Comparison of ENCODE assay signal across 8 mouse cellular contexts in genomic region chr12:71048561-71048960, GRCm38 (mm10). TPM values are rescaled to one million over a fixed set of nuclear protein-coding genes. Genes with fewer than 3 reads are reported as not detected.
A peak's percentile ranks its signal among the peaks of the same experiment; 100 is the strongest.
DNase-seq lines count a peak whose midpoint lies in the region; ATAC-seq lines count a peak whose summit lies in the region.

No protein-coding gene starts in this region.

- ATAC-seq in heart, embryonic 15.5 days (replicated peaks; ENCODE audit: insufficient number of reproducible peaks, insufficient read depth, low FRiP score, low read depth): no peak
- peak; percentile 10 for ATAC-seq in CD4-positive, CD25-positive, alpha-beta regulatory T cell, adult 4 months
- no peak for ATAC-seq in megakaryocyte progenitor cell, adult 5-6 weeks (replicated peaks; ENCODE audit: poor library complexity)

- WGBS in heart, embryonic 15.5 days: 33% methylated on average over 1 of the region's 1 CpGs
- WGBS in forebrain, embryonic 10.5 days: 88% methylated on average over 1 of the region's 1 CpGs
- WGBS in midbrain, embryonic 10.5 days: 96% methylated on average over 1 of the region's 1 CpGs

- peak overlapping the region; percentile 51 for H3K4me2 ChIP-seq in heart, embryonic 15.5 days

- H3K27ac ChIP-seq in heart, embryonic 15.5 days: peak overlapping the region; percentile 71
- peak overlapping the region; percentile 78; the same call in 1 of the 2 replicates for H3K27ac ChIP-seq in forebrain, embryonic 10.5 days
- H3K27ac ChIP-seq in midbrain, embryonic 10.5 days (replicated peaks): peak overlapping the region; percentile 78; the same call in 1 of the 2 replicates

- no peaks in the 10 kb centered on the region for H3K9me3 ChIP-seq in heart, embryonic 15.5 days (replicated peaks)
- H3K9me3 ChIP-seq in forebrain, embryonic 10.5 days: no peaks in the 10 kb centered on the region
- no peaks in the 10 kb centered on the region; the same call in 1 of the 2 replicates for H3K9me3 ChIP-seq in midbrain, embryonic 10.5 days (replicated peaks)

- no peaks in the 10 kb centered on the region for H3K27me3 ChIP-seq in heart, embryonic 15.5 days
- no peaks in the 10 kb centered on the region for H3K27me3 ChIP-seq in forebrain, embryonic 10.5 days (ENCODE audit: poor library complexity, severe bottlenecking)
- H3K27me3 ChIP-seq in midbrain, embryonic 10.5 days (ENCODE audit: low read depth, poor library complexity, severe bottlenecking): no peaks in the 10 kb centered on the region

- DNase-seq in heart, adult 8-10 months (ENCODE audit: low spot score): no peak
- DNase-seq in forebrain, embryonic 10.5 days (ENCODE audit: extremely low spot score, low spot score): no peak
- DNase-seq in midbrain, embryonic 10.5 days (ENCODE audit: low spot score): no peak
- DNase-seq in cerebellum, postnatal 25 days: no peak
- no peak for DNase-seq in ovary, postnatal 14 days (ENCODE audit: low spot score)

- peaks cover 14% of the 10 kb centered on the region for H3K36me3 ChIP-seq in heart, embryonic 15.5 days
- peaks cover 42% of the 10 kb centered on the region for H3K36me3 ChIP-seq in forebrain, embryonic 10.5 days (replicated peaks)
- peaks cover 28% of the 10 kb centered on the region for H3K36me3 ChIP-seq in midbrain, embryonic 10.5 days

- 0 out of 2 replicates have a peak overlapping the region, but pooled peaks have one; percentile 18 for H3K9ac ChIP-seq in heart, embryonic 15.5 days

- peak overlapping the region; percentile 31 for H3K4me3 ChIP-seq in heart, embryonic 15.5 days
- H3K4me3 ChIP-seq in forebrain, embryonic 10.5 days: no peak overlapping the region
- H3K4me3 ChIP-seq in midbrain, embryonic 10.5 days: 0 out of 2 replicates have a peak overlapping the region, but pooled peaks have one; percentile 1

- peaks cover 23% of the 10 kb centered on the region for H3K4me1 ChIP-seq in heart, embryonic 15.5 days (replicated peaks)
- peaks cover 10% of the 10 kb centered on the region; the same call in 1 of the 2 replicates for H3K4me1 ChIP-seq in forebrain, embryonic 10.5 days
- H3K4me1 ChIP-seq in midbrain, embryonic 10.5 days: peaks cover 11% of the 10 kb centered on the region

RNA-seq across cellular contexts. Expression of gene Arid4a, which starts 32.8 kb away (rescaled TPM):
- polyA plus RNA-seq in heart, embryonic 15.5 days (2015; fragmentation: Nextera tagmentation; extraction: Ambion mirVana): 25.4 and 26.4 TPM in 2 replicates
- total RNA-seq in heart, adult 8-10 months (2022): 10 to 100 TPM; 11.1 to 15.3 (median 13.1) TPM
- 100 to 1,000 TPM; 104 to 130 TPM for polyA plus RNA-seq in CD4-positive, CD25-positive, alpha-beta regulatory T cell, adult 4 months (2017; shearing (Covaris generic))
- 22.7 and 28.3 TPM in 2 replicates for polyA plus RNA-seq in forebrain, embryonic 10.5 days (2016; fragmentation: Nextera tagmentation; extraction: Ambion mirVana)
- polyA plus RNA-seq in midbrain, embryonic 10.5 days (2016; fragmentation: Nextera tagmentation; extraction: Ambion mirVana): 25.5 and 26.6 TPM in 2 replicates
- total RNA-seq in megakaryocyte progenitor cell, adult 5-6 weeks (2015): 25.8 and 26.6 TPM in 2 replicates
- 36.6 and 47.5 TPM in 2 replicates for total RNA-seq in megakaryocyte progenitor cell, adult 5-6 weeks (2017)
